Mouse (Mus musculus): ENCODE data around the gene Ppcdc. TPM values are rescaled to one million over a fixed set of nuclear protein-coding genes. Genes with fewer than 3 reads are reported as not detected.
"Not testable (repeated sequence)": the region's sequence is repeated elsewhere in the genome, so short reads cannot be mapped to it uniquely, and the experiment has no call there.

Ppcdc gene
- polyA plus RNA-seq, 1 experiment from 2014 or later, result 26.5 TPM

DNA sequence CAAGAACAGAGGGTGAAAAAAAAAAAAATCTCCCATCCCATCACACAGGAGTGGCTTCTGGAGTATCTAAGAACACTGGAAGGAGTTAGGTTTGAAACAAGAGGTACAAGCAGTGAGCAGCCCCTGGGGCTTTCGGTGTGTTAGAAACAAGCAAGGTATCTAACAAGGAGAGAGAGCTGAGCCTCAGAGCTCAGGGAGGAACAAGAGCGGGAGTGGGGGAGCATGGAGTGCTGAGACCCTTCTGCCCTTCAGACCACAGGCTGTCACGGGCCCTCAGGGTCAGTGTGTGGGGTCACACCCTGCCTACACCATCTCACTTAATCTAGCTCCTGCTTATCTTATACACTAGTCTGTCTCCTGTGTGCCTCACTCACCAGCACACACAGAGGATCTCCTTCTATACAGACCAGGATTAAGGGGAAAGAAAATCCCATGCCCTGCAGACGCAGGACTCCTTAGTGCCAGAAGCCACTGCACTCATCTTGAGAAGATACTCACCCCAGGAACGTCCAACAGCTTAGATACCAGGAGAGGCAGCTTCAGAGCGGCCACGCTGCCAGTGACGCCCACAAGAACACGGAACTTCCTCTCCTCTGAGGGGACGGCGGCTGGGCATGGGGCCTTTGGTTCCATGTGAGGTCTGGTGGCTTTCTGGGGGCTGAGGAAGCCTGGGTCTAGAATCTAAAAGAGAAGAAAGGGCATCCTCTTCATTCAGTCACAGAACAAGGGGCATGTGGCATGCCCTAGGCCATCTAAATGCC lies 5.3 kb downstream of the Ppcdc start:
- WGBS, result 89% methylated on average over 11 of the region's 11 CpGs
- Histone ChIP-seq H3K9me3 (ENCODE audit: control insufficient read depth, low read length) (no peaks in the 10 kb centered on the region), H3K27me3 (ENCODE audit: control insufficient read depth, insufficient read depth, low read length) (no peaks in the 10 kb centered on the region), H3K9ac (ENCODE audit: low read length) (no peak overlapping the region), H3K36me3 (ENCODE audit: control insufficient read depth, insufficient read depth, low read length) (no peaks in the 10 kb centered on the region), H3K4me2 (ENCODE audit: low read depth, severe bottlenecking) (no peak overlapping the region), H3K27ac (replicated peaks; ENCODE audit: low read depth, low read length) (no peak overlapping the region), H3K4me1 (ENCODE audit: control insufficient read depth, insufficient read depth, low read length) (peaks cover 11% of the 10 kb centered on the region), H3K4me3 (ENCODE audit: low read depth, low read length) (no peak overlapping the region)
- DNase-seq (ENCODE audit: low spot score) (no peak), ATAC-seq (ENCODE audit: insufficient number of reproducible peaks, low FRiP score, low TSS enrichment, low read depth) (no peak)

- H3K36me3 ChIP-seq (ENCODE audit: control insufficient read depth, insufficient read depth, low read length), result no peaks in the 10 kb centered on the region
- H3K9me3 ChIP-seq (ENCODE audit: control insufficient read depth, low read length), result no peaks in the 10 kb centered on the region
- H3K9ac ChIP-seq (ENCODE audit: low read length), result 0 out of 2 replicates have a peak overlapping the region, but pooled peaks have one; percentile 2
- no peak overlapping the region for H3K4me2 ChIP-seq (ENCODE audit: low read depth, severe bottlenecking)
- H3K27ac ChIP-seq (replicated peaks; ENCODE audit: low read depth, low read length), result no peak overlapping the region
- H3K27me3 ChIP-seq (ENCODE audit: control insufficient read depth, insufficient read depth, low read length), result no peaks in the 10 kb centered on the region
- H3K4me1 ChIP-seq (ENCODE audit: control insufficient read depth, insufficient read depth, low read length), result peaks cover 7% of the 10 kb centered on the region
- WGBS, result 15% methylated on average over 11 of the region's 11 CpGs
- no peak overlapping the region for H3K4me3 ChIP-seq (ENCODE audit: low read depth, low read length)
- DNase-seq (ENCODE audit: low spot score), result peak; percentile 85
- peak; percentile 55 for ATAC-seq (ENCODE audit: insufficient number of reproducible peaks, low FRiP score, low TSS enrichment, low read depth)
These were observed 6.6 kb downstream of the Ppcdc start for GRCm38 (mm10) chr9:57433097-57434032.

GRCm38 (mm10) chr9:57432480-57432879 lies 7.4 kb downstream of the Ppcdc start:
- Histone ChIP-seq H3K9me3 (ENCODE audit: control insufficient read depth, low read length) (no peaks in the 10 kb centered on the region), H3K27ac (replicated peaks; ENCODE audit: low read depth, low read length) (no peak overlapping the region), H3K27me3 (ENCODE audit: control insufficient read depth, insufficient read depth, low read length) (no peaks in the 10 kb centered on the region), H3K4me2 (ENCODE audit: low read depth, severe bottlenecking) (no peak overlapping the region), H3K9ac (ENCODE audit: low read length) (no peak overlapping the region), H3K4me1 (ENCODE audit: control insufficient read depth, insufficient read depth, low read length) (peaks cover 7% of the 10 kb centered on the region), H3K36me3 (ENCODE audit: control insufficient read depth, insufficient read depth, low read length) (no peaks in the 10 kb centered on the region), H3K4me3 (ENCODE audit: low read depth, low read length) (no peak overlapping the region)
- WGBS, result 87% methylated on average over 3 of the region's 3 CpGs
- DNase-seq (ENCODE audit: low spot score) (no peak), ATAC-seq (ENCODE audit: insufficient number of reproducible peaks, low FRiP score, low TSS enrichment, low read depth) (no peak)

DNA sequence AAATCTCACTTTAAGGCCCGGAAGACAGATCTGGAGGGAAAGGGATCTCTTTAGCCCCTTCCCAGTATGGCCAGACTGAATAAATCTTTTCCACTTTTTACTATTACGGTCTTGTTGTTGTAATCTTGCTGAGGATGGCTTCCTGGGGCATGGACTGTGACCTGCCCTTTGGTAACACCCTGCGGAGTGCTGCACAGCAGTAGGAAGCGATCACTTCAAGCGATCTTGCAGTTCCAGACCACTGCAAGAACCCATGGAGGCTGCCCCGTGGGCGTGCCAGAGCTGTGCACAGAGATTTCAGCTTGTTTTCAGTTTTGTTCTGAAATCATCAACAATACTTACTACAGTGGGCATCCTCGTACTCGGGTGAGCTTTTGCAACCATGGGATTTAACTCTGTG lies 8.7 kb downstream of the Ppcdc start:
- DNase-seq (ENCODE audit: low spot score), result no peak
- ATAC-seq (ENCODE audit: insufficient number of reproducible peaks, low FRiP score, low TSS enrichment, low read depth), result no peak
- Histone ChIP-seq H3K9ac (ENCODE audit: low read length) (no peak overlapping the region), H3K27me3 (ENCODE audit: control insufficient read depth, insufficient read depth, low read length) (no peaks in the 10 kb centered on the region), H3K4me2 (ENCODE audit: low read depth, severe bottlenecking) (no peak overlapping the region), H3K36me3 (ENCODE audit: control insufficient read depth, insufficient read depth, low read length) (no peaks in the 10 kb centered on the region), H3K4me1 (ENCODE audit: control insufficient read depth, insufficient read depth, low read length) (peaks cover 7% of the 10 kb centered on the region), H3K4me3 (ENCODE audit: low read depth, low read length) (no peak overlapping the region), H3K9me3 (ENCODE audit: control insufficient read depth, low read length) (no peaks in the 10 kb centered on the region), H3K27ac (replicated peaks; ENCODE audit: low read depth, low read length) (no peak overlapping the region)
- WGBS, result 55% methylated on average over 9 of the region's 9 CpGs

- no peak for DNase-seq (ENCODE audit: low spot score)
- WGBS, result 68% methylated on average over 4 of the region's 4 CpGs
- no peak for ATAC-seq (ENCODE audit: insufficient number of reproducible peaks, low FRiP score, low TSS enrichment, low read depth)
- no peaks in the 10 kb centered on the region for H3K36me3 ChIP-seq (ENCODE audit: control insufficient read depth, insufficient read depth, low read length)
- no peak overlapping the region for H3K9ac ChIP-seq (ENCODE audit: low read length)
- no peak overlapping the region for H3K4me3 ChIP-seq (ENCODE audit: low read depth, low read length)
- H3K9me3 ChIP-seq (ENCODE audit: control insufficient read depth, low read length), result no peaks in the 10 kb centered on the region
- H3K4me2 ChIP-seq (ENCODE audit: low read depth, severe bottlenecking), result no peak overlapping the region
- H3K27ac ChIP-seq (replicated peaks; ENCODE audit: low read depth, low read length), result no peak overlapping the region
- H3K4me1 ChIP-seq (ENCODE audit: control insufficient read depth, insufficient read depth, low read length), result peaks cover 4% of the 10 kb centered on the region
- no peaks in the 10 kb centered on the region for H3K27me3 ChIP-seq (ENCODE audit: control insufficient read depth, insufficient read depth, low read length)
These were observed 11.5 kb downstream of the Ppcdc start for GRCm38 (mm10) chr9:57428391-57428790.

DNA sequence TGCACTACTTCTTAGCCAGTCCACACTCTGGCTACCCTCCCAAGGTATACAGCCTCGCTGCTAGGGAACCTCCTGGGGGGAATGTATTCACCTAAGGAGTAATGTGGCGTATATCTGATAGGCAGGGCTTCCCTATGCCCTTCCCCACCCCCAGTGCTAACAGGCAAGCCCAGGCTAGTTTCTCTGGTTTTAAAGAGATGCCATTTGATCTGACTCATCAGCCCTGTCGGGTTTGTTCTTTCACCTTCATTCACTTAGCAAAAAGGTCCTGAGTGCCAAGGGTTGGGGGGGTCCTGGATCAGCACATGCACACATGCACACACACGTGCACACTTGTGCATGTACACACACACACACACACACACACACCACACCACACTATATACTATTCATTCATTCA lies 12.0 kb downstream of the Ppcdc start:
- Histone ChIP-seq H3K9me3 (ENCODE audit: control insufficient read depth, low read length) (no peaks in the 10 kb centered on the region), H3K27me3 (ENCODE audit: control insufficient read depth, insufficient read depth, low read length) (no peaks in the 10 kb centered on the region), H3K36me3 (ENCODE audit: control insufficient read depth, insufficient read depth, low read length) (no peaks in the 10 kb centered on the region), H3K4me2 (ENCODE audit: low read depth, severe bottlenecking) (no peak overlapping the region), H3K9ac (ENCODE audit: low read length) (no peak overlapping the region), H3K4me1 (ENCODE audit: control insufficient read depth, insufficient read depth, low read length) (no peaks in the 10 kb centered on the region; the same call in 1 of the 2 replicates), H3K27ac (replicated peaks; ENCODE audit: low read depth, low read length) (no peak overlapping the region), H3K4me3 (ENCODE audit: low read depth, low read length) (no peak overlapping the region)
- ATAC-seq (ENCODE audit: insufficient number of reproducible peaks, low FRiP score, low TSS enrichment, low read depth) (no peak), DNase-seq (ENCODE audit: low spot score) (no peak)
- WGBS, result 53% methylated on average over 4 of the region's 4 CpGs

DNA sequence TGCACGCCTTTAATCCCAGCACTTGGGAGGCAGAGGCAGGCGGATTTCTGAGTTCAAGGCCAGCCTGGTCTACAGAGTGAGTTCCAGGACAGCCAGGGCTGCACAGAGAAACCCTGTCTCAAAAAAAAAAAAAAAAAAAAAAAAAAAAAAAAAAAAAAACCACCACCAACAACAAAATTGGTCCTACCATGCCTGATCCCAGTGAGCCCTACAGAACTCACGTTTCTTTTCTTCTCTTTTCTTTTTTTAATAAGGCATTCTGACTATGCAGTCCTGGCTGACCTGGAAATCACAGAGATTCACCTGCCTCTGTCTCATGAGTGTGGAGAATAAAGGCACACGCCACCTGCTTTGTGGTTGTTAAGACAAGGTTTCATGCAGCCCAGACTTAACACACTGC lies 12.8 kb downstream of the Ppcdc start:
- H3K27ac ChIP-seq (replicated peaks; ENCODE audit: low read depth, low read length); H3K4me2 ChIP-seq (ENCODE audit: low read depth, severe bottlenecking); H3K36me3 ChIP-seq (ENCODE audit: control insufficient read depth, insufficient read depth, low read length); H3K4me1 ChIP-seq (ENCODE audit: control insufficient read depth, insufficient read depth, low read length); H3K4me3 ChIP-seq (ENCODE audit: low read depth, low read length); H3K9me3 ChIP-seq (ENCODE audit: control insufficient read depth, low read length); H3K9ac ChIP-seq (ENCODE audit: low read length); H3K27me3 ChIP-seq (ENCODE audit: control insufficient read depth, insufficient read depth, low read length); ATAC-seq (ENCODE audit: insufficient number of reproducible peaks, low FRiP score, low TSS enrichment, low read depth); DNase-seq (ENCODE audit: low spot score): not testable (repeated sequence)
- 91% methylated on average over 4 of the region's 4 CpGs for WGBS

GRCm38 (mm10) chr9:57425116-57425515 lies 14.8 kb downstream of the Ppcdc start:
- no peak for DNase-seq (ENCODE audit: low spot score)
- Histone ChIP-seq H3K36me3 (ENCODE audit: control insufficient read depth, insufficient read depth, low read length) (no peaks in the 10 kb centered on the region), H3K4me3 (ENCODE audit: low read depth, low read length) (no peak overlapping the region), H3K9me3 (ENCODE audit: control insufficient read depth, low read length) (no peaks in the 10 kb centered on the region), H3K27me3 (ENCODE audit: control insufficient read depth, insufficient read depth, low read length) (no peaks in the 10 kb centered on the region), H3K4me1 (ENCODE audit: control insufficient read depth, insufficient read depth, low read length) (peaks cover 12% of the 10 kb centered on the region; the same call in 1 of the 2 replicates), H3K27ac (replicated peaks; ENCODE audit: low read depth, low read length) (no peak overlapping the region), H3K4me2 (ENCODE audit: low read depth, severe bottlenecking) (no peak overlapping the region), H3K9ac (ENCODE audit: low read length) (no peak overlapping the region)
- ATAC-seq (ENCODE audit: insufficient number of reproducible peaks, low FRiP score, low TSS enrichment, low read depth), result no peak
- 74% methylated on average over 3 of the region's 3 CpGs for WGBS
